Mouse (Mus musculus) thymus, postnatal 10 days (tissue): Measurements from ENCODE around the gene Il4i1.
"Not testable (repeated sequence)": the region's sequence is repeated elsewhere in the genome, so short reads cannot be mapped to it uniquely, and the experiment has no call there.

ENCODE experiments used
- DNase-seq, 2 experiments: peaks; one replicate each; pipeline ENCODE4 v3.0.0; 2021; ENCODE audit warnings: low spot score in 2 of 2

Gene Il4i1

DNA sequence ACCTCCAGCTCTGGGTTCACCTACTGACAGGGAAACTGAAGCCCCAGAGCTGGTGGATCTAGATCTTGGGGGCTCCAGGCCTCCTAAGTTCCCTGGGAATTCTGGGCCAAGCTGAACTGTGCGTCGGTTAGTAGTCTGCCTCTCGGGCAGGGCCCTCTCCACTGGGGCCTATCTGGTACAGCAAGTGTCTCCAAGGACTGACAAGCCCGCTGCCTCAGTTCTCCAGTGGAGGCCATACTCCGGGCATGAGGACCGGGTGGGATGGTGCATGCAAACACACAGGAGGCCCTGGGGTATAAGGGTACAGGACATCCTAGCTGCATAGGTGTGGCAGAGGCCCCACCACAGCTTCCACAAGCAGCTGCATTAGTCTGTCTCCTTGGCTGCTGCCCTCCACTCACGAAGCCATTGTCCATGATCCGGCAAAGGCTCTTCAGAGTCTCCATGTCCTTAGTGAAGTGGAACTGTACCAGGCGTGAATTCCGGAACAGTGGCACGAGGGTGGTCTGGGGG, 47.9 kb downstream of the Il4i1 start:
- DNase-seq, result no peak

DNA sequence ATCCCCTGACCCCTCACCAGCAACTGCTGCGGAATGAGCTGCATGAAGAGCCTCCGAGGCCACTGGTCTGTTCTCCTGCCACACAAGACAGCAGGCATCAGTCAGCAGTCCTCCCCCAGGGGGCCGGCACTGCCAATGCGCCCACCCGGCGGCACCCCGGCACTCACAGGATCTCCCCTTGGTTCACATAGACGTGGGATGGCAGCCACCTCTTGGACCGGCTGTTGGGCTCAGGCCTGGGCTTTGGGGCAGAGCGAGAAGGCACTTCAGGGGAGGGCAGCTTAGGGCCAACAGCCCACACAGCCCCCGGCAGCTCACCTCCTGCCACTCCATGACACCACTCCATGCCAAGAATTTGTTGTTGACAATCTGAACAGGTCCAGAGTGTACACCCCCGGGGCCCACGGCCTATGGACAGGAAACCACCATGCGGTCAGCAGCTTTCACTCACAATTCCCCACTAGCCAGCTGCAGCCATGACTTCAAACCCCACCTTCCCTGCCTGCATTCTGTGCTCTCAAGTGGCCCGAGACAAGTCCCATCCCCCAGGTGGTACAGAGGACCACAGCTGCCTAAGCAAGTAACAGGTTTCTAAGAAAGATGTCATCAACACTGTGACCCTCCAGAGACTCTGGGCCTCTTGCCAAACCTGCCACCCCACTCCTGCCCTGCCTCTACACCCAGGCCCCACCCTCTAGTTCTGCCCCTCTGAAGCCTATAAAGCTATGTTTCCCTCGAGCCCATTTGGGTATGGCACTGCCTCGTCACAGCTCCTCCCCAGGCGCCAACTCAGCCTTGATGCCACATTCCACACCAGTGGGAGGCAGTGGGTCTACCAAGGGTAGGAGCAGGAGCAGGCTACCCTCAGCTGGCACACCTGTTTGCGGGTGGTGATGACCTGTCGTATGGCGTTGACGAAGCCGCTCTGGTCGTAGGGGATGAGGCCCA, 48.7 kb downstream of the Il4i1 start:
- no peak for DNase-seq

DNA sequence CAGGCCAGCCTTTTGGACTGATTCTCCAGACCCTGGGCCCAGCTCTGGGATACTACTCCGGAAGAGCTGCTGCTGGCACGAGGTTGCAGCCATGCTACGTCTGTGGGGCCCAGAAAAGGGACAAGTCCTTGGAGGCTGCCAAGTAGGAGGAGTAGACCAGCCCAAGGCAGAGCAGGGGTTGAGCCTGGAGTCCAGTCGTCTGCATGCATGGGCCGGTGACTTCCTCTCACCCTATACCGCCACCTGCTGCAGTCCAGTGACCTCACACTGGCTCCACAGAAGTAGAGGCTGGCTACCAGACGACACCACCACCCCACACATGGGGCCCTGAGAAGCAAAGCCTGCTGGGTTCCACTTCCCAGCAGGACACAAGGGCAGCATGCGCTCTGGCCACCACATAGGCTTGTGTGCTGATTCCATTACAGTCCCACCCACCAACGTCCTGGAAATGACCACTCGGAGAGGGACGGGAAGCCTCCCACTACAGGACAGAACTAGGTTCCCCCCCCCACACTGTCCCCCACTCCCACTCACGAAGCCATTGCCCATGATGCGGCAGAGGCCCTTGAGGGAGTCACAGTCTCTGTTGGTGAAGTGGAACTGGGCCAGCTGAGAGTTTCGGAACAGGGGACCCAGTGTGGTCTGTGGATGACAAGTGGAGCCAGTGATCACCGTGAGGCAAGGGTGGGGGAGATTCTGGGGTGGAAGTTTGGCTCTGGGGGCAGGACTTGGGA, 50.3 kb downstream of the Il4i1 start:
- DNase-seq, result no peak

DNA sequence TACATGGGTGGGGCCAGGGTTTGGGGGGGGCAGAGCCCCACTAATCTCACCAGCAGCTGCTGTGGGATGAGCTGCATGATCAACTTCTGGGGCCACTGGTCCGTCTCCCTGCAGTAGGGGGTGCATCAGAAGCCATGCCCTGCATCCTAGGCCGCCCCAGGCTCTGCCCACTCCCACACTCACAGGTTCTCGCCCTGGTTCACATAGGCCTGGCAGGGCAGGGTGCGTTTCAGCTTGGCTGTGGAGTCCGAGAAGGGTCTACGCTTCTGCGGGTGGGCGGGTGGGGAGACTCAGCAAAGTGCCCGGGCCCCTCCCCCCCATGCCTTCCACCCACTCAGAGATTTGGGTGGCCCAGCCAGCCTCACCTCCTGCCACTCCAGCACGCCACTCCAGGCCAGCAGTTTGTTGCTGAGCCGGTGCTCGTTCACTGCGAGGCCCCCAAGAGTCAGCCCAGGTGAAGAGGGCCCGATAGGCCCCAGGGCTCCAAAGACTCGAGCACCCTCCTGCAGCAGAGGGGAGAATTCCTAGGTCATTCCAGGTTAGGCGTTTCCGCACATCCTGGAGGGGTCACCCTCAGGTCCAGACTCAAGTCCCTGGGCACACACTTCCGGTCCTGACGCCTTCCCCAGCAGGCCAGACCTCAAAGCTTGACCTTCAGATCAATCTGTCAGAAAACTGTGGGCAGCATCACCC, 51.0 kb downstream of the Il4i1 start:
- DNase-seq, result no peak

DNA sequence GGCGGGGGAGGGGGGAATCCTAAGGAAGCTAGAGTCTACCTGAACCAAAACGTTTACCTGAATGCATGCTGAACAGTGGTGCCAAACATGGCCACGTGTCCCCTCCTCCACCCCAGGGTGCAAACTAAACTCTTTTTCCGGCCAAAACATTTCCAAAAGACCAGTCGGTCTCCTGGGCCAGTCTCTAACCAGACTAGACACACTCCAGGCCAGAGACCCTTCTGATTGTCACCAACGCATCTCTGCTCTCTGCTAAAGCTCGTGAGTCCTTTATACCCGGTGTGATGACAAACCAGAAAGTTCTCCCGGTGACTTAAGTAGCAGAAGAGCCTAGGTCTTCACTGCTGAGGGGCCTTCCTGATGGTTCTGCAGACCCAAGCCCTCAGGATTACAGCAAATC, 51.6 kb downstream of the Il4i1 start:
- no peak for DNase-seq

DNA sequence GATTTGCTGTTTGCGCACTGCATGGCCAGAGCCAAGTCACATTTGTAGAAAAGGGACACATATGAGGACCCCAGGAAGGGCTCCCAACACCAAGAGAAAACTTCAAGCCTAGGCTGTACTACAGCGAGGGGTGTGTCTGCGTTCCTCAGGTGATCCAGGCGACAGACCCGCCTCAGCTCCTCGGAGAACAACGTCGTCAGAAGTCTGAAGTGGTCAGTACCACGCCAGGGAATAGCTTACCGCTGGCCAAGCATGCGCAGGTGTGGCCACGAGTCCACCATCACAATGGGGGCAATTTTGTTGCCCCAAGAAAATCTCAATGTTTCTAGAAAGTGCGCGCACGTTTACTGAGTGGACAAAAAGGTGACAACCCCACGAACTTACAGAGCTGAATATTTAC, 52.3 kb downstream of the Il4i1 start:
- DNase-seq, result no peak

DNA sequence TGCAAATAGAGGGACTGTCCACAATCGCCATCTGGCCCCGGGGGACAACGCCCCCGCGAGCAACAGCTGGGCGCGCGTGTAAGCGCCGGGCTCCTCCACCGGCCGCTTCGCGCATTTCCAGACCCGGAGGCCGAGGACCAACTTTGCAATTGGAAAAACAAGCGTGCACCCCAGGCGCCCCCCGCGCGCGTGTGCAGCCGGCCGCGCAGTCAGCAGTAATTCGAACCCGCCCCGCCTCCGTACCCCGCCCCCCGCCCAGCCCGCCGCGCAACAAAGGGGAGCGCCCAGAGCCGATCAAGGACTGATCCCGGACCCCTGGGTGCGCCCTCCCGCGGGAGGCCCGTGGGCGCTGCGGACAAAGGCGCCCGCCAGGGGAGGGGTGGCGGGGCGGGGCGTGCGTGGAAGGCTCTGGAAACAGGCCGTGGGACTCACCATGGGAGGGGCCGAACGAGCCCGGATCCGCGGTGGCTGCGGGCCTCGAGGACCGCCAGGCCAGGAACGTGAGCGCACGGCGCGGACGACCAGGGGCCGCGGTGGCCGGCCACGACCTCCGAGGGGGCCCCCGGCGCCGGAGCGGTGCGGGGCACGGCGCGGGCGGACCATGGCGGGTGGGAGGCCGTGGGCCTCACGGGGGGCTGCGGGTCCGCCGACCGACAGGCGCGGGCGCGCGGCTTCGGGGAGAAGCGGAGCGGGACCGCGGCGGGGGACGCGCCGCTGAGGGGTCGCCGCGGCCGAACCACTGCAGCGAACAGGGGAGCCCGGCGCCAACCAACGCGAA, 52.9 kb downstream of the Il4i1 start:
- DNase-seq, result peak; percentile 45 to 47

DNA sequence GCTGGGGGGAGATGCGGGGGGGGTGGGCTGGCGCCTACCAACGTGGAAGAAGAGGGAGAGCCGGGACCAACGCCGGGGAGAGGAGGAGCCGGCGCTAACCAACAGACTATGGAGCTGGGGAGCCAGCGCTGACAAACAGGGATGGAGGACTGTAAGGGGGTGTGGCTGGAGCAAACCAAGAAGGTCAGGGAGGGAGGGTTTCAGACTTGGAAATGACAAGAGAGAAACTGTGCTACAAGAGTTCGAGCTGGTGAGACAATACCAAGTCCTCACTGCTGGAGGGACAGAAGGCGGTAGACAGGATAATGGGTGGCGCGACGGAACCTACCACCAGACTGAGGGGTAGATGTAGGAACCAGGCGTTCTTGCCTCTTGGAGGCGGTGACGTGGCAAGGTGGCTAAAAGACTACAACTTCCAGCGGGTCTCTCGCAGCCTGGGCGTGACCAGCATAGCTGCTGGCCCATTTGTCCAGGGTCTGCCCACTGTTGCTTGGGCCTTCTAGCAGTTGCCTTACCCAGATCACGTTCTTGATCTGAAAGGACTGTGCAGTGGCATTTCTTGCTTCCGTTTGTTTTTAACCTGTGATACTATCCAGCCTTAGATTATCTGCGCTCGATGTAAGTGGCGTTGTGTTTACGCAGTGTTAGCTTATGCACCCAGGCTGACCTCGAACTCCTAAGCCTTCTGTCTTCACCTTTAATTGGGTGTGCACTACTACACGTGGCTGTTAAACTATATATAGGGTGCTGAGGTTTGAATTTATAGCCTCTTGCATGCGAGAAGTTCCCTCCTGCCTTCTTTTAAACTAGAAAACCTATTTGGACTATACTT, 53.7 kb downstream of the Il4i1 start, which contains the start of gene Ptov1:
TSS of gene Ptov1 (minus strand) at position 92 of the 832 bp plus-strand sequence.
- peak; percentile 78 to 84 for DNase-seq

DNA sequence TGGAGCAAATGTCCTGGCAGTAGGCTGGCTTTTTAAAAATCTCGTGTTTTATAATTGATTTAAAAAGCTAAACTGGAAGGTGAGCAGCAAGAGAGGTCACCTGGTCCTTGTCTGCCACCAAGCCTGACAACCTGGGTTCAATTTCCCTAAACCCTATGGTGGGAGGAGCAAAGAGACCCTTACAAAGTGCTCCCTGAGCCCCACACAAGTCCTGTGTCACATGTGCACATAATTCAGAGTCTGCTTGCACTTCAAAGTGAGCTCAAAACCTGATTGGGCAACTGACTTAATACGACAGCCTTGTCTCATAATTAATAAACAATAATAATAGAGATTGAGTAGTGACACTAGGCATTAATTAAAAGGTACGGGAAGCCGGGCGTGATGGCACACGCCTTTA, 54.4 kb downstream of the Il4i1 start:
- no peak for DNase-seq

DNA sequence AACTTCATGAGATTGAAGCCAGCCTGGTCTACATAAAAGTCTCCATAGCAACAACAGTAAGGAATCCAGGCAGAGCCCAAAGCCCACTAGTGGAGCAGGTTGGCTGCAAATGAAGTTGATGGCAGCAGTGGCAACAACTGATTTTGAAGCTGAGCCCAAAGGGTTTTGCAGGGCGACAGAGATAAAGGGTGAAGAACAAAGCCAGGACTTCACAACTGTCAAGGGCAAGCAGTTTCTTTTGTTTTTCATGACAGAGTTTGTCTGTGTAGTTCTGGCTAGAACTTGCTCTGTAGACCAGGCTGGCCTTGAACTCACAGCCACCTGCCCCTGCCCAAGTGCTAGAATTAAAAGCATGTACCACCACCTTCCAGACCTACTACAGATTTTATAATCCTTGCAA, 55.0 kb downstream of the Il4i1 start:
- DNase-seq, result no peak

DNA sequence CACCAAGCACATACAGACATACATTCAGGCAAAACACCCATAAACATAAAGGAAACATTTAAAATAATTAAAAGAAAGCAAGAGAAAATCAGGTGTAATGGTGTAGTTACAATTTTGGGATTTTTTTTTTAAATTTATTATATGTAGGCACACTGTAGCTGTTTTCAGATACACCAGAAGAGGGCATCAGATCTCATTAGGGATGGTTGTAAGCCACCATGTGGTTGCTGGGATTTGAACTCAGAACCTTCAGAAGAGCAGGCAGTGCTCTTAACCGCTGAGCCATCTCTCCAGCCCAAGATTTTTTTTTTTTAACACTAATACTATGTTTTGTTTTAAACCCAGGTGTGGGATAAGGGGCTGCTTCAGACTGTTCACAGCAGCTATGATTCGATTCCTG, 55.6 kb downstream of the Il4i1 start:
- not testable (repeated sequence) for DNase-seq

DNA sequence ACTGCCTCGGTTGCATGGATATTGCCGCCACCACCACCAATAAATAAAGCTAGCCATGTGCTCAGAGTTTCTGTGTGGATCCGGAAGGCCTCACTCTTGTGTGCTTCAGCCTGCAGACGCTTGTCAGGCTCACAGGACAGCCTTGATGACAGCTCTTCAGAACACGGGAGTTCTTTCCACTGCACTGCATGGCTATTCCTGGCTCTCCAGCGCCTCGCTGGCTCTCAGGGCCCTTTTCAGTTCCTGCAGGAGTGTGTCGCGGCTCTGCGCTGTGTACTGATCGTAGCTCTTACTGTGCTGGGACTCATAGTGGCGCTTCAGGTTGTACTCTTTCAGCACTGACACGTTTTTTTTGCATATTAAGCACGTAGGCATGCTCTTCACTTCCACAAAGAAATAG, 61.6 kb downstream of the Il4i1 start:
- DNase-seq, result no peak

DNA sequence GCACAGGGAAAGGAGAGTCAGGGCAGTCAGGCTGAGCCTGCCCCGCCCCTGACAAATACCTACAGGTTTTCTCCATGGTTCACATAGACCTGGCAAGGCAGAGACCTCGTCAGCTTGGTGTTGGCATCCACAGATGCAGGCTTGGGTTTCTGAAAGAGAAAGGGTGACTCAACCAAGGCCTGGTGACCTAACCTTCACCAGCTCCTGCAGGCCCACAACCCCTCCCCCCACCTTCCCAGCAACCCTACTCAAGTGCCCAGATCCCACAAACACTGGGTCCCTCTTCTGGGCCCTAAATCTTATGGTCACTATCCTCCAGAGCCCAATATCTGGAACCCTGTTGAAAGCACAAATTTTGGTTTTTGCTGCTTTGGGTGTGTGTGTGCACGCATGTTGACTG, 66.8 kb downstream of the Il4i1 start:
- DNase-seq, result no peak

DNA sequence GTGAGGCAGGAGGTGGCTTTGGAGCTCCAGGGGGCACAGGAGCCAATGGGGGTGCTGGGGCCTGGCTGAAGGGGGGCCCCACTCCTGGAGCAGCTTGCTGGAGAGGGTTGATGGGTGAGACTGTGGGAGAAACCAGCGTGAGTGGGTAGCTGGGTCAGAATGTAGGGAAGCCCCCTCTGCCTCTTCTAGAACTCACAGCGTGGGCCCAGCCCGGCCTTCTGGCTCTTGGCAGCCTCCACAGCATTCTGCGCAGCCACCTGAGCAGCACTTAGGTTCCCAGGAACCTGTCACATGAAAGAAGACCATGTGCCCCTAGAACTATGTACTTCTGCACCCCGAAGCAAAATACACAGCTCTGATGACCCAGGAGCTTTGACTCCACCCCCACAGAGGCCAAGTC, 68.5 kb downstream of the Il4i1 start:
- DNase-seq, result no peak

DNA sequence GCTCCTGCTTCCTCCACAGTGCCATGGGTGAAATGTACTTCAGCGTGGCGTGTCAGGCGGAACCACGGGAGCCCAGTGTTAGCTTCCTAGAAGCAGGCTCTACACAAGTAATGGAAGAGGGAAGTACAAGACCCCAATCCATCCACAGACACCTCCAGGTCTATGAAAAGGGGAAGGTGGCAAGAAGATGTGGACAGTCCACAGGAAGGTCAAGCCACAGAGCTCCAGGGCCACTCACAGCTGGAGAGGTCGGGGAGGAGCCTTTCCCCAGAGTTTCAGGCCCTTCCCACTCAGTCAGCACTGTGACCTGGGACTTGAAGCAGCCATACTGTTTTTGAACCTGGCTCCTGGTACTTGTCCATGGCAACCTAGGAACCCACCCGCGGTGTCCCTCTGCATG, 70.8 kb downstream of the Il4i1 start:
- DNase-seq, result no peak

DNA sequence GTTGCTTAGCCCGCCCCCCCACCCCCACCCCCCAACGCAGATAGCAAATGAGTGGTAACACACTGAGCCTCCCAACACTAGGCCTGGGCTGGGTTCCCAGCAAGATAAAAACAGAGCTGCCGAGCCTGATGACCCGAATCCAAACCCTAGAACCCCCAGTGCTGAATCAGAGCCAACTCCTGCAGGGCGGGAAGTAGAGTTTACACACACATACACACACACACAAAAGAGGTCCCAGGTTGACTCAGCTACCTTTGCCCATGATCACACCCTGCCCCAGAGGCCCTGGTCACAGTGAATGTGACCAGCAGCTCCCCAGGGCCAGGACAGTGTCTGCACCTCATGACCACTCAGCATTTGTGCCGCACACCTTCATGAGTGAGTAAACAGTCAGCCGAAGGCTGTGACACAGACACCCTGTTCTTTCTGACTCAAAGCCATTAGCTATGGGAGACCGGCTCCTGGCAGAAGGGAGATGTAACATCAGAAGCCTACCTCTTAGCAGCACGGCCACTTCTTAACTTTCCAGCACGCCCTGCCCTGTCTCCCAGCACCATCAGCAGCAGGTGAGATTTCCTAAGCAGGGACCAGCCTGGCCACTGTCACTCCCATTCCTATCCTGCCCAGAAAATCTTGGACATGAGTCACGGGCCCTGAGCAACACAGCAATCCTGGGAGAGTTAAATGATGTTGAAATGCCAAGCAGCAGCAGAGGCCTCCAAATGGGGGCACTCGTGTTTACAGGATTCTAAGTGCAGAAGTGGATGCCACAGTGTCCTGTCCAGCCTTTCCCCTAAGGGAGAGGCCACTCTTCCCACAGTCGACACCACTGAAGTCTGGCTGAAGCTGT, 72.3 kb downstream of the Il4i1 start:
- DNase-seq, result no peak

DNA sequence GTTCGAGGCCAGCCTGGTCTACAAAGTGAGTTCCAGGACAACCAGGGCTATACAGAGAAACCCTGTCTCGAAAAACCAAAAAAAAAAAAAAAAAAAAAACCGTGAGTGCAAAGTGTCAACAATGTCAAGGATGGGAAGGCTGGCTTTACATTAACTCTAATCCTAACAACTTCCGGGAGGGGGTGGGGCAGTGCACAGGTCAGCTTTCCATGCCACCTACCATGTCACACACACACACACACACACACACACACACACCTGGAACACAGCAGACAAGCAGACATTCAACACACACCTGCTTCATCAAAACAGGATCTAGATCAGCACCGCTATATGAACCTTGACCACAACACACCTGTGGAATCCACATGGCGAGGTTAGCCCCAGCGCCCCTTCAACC, 74.0 kb downstream of the Il4i1 start:
- DNase-seq, result no peak
